Mouse (Mus musculus) embryonic facial prominence, embryonic 10.5 days (tissue): ENCODE measurements around the gene Ankmy2. TPM values are rescaled to one million over a fixed set of nuclear protein-coding genes. Genes with fewer than 3 reads are reported as not detected.

ENCODE experiments used
- DNase-seq: peaks from one replicate; pipeline ENCODE4 v3.0.0-alpha.2; 2017; ENCODE audit warnings: low spot score
- H3K27ac ChIP-seq: fragments of 300-500 bp; sonication (generic); replicated peaks from 2 replicates; pipeline ENCODE4 v1.5.1; 2016; ENCODE audit warnings: mild to moderate bottlenecking
- H3K27me3 ChIP-seq: fragments of 300-500 bp; sonication (generic); replicated peaks from 2 replicates; pipeline ENCODE4 v1.6.1; 2016; ENCODE audit warnings: low read depth, mild to moderate bottlenecking; ENCODE audit not compliant: poor library complexity, severe bottlenecking
- H3K36me3 ChIP-seq: fragments of 300-500 bp; sonication (generic); replicated peaks from 2 replicates; pipeline ENCODE4 v1.6.1; 2016; ENCODE audit warnings: mild to moderate bottlenecking, moderate library complexity
- H3K4me1 ChIP-seq: fragments of 300-500 bp; sonication (generic); 2 replicates; pipeline ENCODE4 v1.6.1; 2016
- H3K4me3 ChIP-seq: fragments of 300-500 bp; sonication (generic); 2 replicates; pipeline ENCODE4 v1.5.1; 2016; ENCODE audit warnings: mild to moderate bottlenecking, moderate library complexity
- H3K9me3 ChIP-seq: fragments of 300-500 bp; sonication (generic); 2 replicates; pipeline ENCODE4 v1.6.1; 2016; ENCODE audit warnings: mild to moderate bottlenecking
- WGBS: fragments of 180-500 bp; shearing (Covaris S2); methylation state at CpG from one replicate; pipeline ENCODE4 v1.1.7; 2016; 5-methylcytosine and 5-hydroxymethylcytosine counted together
- polyA plus RNA-seq: library from polyadenylated mRNA; unstranded; fragments of >200 nt; fragmentation: Nextera tagmentation; extraction: Ambion mirVana; gene quantifications from 2 replicates; pipeline ENCODE4 v1.2.1, GENCODE M21; 2016

The Ankmy2 gene
- 22.6 and 25.7 TPM in 2 replicates for polyA plus RNA-seq

GRCm38 (mm10) chr12:36156637-36157303, at the start of gene Ankmy2:
Gene Ankmy2, plus strand, starts transcription at chr12:36157114.
- H3K4me3 ChIP-seq: peak within 1 kb of the TSS; percentile 95
- peaks cover 32% of the 10 kb centered on the region for H3K4me1 ChIP-seq
- peaks cover 10% of the 10 kb centered on the region; the same call in 1 of the 2 replicates for H3K36me3 ChIP-seq
- H3K27me3 ChIP-seq: no peaks in the 10 kb centered on the region
- peak within 1 kb of the TSS; percentile 96 for H3K27ac ChIP-seq
- DNase-seq: peak; percentile 96
- no peaks in the 10 kb centered on the region for H3K9me3 ChIP-seq
- under 1% methylated on average over 42 of the region's 42 CpGs for WGBS

DNA sequence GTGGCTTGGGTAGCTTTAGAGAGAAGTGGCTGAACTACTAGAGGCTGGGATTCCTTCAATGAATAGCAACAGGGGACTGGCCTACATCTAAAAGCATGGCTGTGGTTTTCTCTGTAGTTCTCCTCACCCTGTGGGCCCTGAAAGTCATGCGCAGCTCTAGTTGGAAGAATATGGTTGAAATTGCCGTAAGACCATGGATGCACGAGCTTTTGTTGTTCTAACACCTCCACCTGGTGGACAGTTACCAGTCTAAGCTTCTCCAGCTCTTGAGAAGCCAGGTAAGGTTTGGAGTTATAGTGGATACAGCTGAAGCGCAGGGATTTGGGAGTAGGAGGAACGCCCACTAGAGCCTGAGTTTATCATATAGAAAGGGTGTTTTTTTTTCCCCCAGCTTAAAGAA, 48.5 kb upstream of the Ankmy2 start:
- peaks cover 85% of the 10 kb centered on the region for H3K36me3 ChIP-seq
- H3K27me3 ChIP-seq: no peaks in the 10 kb centered on the region
- DNase-seq: no peak
- no peak overlapping the region for H3K4me3 ChIP-seq
- peaks cover 3% of the 10 kb centered on the region; the same call in 1 of the 2 replicates for H3K4me1 ChIP-seq
- H3K27ac ChIP-seq: no peak overlapping the region
- H3K9me3 ChIP-seq: 0 out of 2 replicates have a peak, but pooled peaks cover 6% of the 10 kb centered on the region
- 98% methylated on average over 5 of the region's 5 CpGs for WGBS

DNA sequence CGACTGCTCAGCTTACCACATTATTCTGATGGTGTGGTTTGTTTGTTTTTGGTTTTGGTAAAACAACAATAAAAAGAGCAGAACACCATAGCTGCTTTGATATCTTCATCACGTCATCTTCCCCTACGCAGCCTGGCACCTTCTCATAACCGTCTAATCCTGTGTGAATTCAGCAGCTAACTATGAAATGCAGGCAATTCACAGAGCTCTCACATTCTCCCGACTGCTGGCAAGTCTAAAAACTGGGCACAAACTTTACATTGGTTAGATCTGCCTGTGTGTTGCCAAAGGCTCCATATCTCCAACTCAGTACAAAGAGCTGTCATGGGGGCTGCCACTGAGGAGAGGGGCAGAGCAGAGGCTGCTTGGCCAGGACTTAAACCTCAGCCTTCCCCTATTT, 46.5 kb upstream of the Ankmy2 start:
- H3K36me3 ChIP-seq: peaks cover 91% of the 10 kb centered on the region
- no peak overlapping the region for H3K27ac ChIP-seq
- no peak overlapping the region for H3K4me3 ChIP-seq
- 0 out of 2 replicates have a peak, but pooled peaks cover 6% of the 10 kb centered on the region for H3K9me3 ChIP-seq
- no peaks in the 10 kb centered on the region for H3K27me3 ChIP-seq
- DNase-seq: no peak
- H3K4me1 ChIP-seq: no peaks in the 10 kb centered on the region
- 93% methylated on average over 5 of the region's 5 CpGs for WGBS

DNA sequence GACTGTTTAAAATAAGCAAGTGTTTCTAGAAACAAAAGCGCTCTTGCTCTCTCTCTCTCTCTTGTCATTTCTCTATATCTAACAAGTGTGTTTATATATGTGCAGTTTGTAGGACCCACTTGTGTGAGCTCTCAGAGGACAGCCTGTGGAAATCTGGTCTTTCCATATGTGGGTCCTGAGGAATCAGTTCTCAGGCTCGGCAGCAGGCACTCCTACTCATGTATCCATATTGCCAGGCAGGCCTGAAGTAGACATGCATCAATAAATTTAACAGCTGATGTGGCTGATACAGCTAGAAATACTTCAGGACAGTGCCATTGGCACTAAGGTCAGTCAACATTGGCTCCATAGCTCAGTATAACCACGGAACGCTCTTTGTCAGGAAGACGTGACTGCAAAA, 45.8 kb upstream of the Ankmy2 start:
- H3K4me3 ChIP-seq: no peak overlapping the region
- H3K9me3 ChIP-seq: 0 out of 2 replicates have a peak, but pooled peaks cover 6% of the 10 kb centered on the region
- H3K36me3 ChIP-seq: peaks cover 95% of the 10 kb centered on the region
- 93% methylated on average over 5 of the region's 5 CpGs for WGBS
- no peaks in the 10 kb centered on the region for H3K4me1 ChIP-seq
- no peak overlapping the region for H3K27ac ChIP-seq
- DNase-seq: no peak
- no peaks in the 10 kb centered on the region for H3K27me3 ChIP-seq

DNA sequence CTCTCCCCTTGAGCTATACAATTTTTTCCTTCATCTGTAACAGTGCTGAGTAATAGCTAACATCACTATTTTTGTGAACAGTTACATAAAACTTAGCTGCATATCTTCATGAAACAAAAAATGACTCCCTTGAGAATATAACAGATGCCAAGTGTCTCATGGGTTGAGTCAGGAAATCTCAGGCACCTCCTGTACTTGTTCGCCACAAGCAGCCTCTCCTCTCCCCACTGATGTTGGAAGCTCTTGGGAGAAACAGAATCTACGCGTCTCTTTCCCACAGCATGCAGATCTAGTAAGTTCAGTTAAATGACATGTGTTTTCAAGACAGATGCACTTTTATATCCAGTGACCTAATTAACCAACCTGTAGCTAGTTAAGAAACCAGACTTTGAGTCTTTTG, 44.8 kb upstream of the Ankmy2 start:
- H3K27ac ChIP-seq: no peak overlapping the region
- no peak overlapping the region for H3K4me3 ChIP-seq
- H3K27me3 ChIP-seq: no peaks in the 10 kb centered on the region
- 0 out of 2 replicates have a peak, but pooled peaks cover 4% of the 10 kb centered on the region for H3K9me3 ChIP-seq
- no peak for DNase-seq
- H3K36me3 ChIP-seq: peaks cover 98% of the 10 kb centered on the region
- no peaks in the 10 kb centered on the region for H3K4me1 ChIP-seq
- 93% methylated on average over 3 of the region's 3 CpGs for WGBS

GRCm38 (mm10) chr12:36117161-36117560, 39.8 kb upstream of the Ankmy2 start:
- WGBS: 95% methylated on average over 6 of the region's 6 CpGs
- H3K27ac ChIP-seq: no peak overlapping the region
- H3K36me3 ChIP-seq: peaks cover 98% of the 10 kb centered on the region
- no peaks in the 10 kb centered on the region for H3K27me3 ChIP-seq
- H3K4me3 ChIP-seq: no peak overlapping the region
- DNase-seq: no peak
- H3K4me1 ChIP-seq: no peaks in the 10 kb centered on the region
- H3K9me3 ChIP-seq: no peaks in the 10 kb centered on the region

DNA sequence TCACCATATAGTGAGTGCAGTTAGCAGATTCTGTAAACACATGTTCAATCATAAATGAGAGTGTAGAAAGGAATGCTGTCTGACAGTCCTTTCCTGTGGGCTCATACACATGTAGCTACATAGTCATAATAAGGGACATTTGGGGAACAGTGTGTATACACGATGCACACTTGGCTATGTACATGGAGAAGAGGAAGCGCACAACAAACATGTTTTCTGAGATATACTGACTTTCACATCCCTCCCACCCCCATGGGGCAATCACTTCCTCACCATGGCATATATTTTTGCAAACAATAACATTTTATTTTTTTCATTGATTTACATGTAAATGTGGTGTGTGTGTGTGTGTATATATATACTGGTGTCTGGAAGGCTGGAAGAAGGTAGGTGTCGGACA, 37.7 kb upstream of the Ankmy2 start:
- H3K4me3 ChIP-seq: no peak overlapping the region
- H3K36me3 ChIP-seq: peaks cover 98% of the 10 kb centered on the region
- no peak for DNase-seq
- no peaks in the 10 kb centered on the region for H3K4me1 ChIP-seq
- no peaks in the 10 kb centered on the region for H3K27me3 ChIP-seq
- WGBS: 97% methylated on average over 3 of the region's 3 CpGs
- H3K9me3 ChIP-seq: no peaks in the 10 kb centered on the region
- H3K27ac ChIP-seq: no peak overlapping the region

GRCm38 (mm10) chr12:36126049-36126448, 30.9 kb upstream of the Ankmy2 start:
- Histone ChIP-seq H3K4me1 (no peaks in the 10 kb centered on the region), H3K27me3 (no peaks in the 10 kb centered on the region), H3K27ac (no peak overlapping the region), H3K36me3 (peaks cover 89% of the 10 kb centered on the region), H3K9me3 (no peaks in the 10 kb centered on the region), H3K4me3 (no peak overlapping the region)
- WGBS: 96% methylated on average over 5 of the region's 5 CpGs
- DNase-seq: no peak

DNA sequence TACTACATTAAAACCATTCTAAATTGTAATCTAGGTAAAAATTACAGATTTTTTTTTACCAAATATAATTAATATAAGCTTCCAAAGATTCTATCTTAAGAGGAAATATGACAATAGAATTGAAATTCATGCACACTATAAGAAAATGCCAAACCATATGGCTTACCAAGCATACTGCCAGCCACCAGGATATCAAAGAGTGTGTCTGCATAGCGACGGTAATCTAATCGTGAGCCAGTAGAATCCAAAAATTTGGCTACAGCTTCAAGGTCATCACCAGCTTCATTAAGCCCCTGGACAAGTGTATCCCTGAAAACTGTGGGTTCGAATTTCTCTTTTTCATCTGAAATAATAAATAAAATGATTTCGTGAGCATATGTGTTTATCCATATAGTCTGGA, 27.1 kb upstream of the Ankmy2 start:
- H3K36me3 ChIP-seq: peaks cover 87% of the 10 kb centered on the region
- H3K27ac ChIP-seq: no peak overlapping the region
- DNase-seq: no peak
- peaks cover 4% of the 10 kb centered on the region; the same call in 1 of the 2 replicates for H3K4me1 ChIP-seq
- no peaks in the 10 kb centered on the region for H3K9me3 ChIP-seq
- no peaks in the 10 kb centered on the region for H3K27me3 ChIP-seq
- 95% methylated on average over 5 of the region's 5 CpGs for WGBS
- no peak overlapping the region for H3K4me3 ChIP-seq

GRCm38 (mm10) chr12:36132254-36132653, 24.7 kb upstream of the Ankmy2 start:
- Histone ChIP-seq H3K27me3 (no peaks in the 10 kb centered on the region), H3K4me1 (peaks cover 4% of the 10 kb centered on the region; the same call in 1 of the 2 replicates), H3K4me3 (no peak overlapping the region), H3K36me3 (peaks cover 89% of the 10 kb centered on the region), H3K9me3 (no peaks in the 10 kb centered on the region), H3K27ac (no peak overlapping the region)
- 96% methylated on average over 2 of the region's 2 CpGs for WGBS
- DNase-seq: no peak

DNA sequence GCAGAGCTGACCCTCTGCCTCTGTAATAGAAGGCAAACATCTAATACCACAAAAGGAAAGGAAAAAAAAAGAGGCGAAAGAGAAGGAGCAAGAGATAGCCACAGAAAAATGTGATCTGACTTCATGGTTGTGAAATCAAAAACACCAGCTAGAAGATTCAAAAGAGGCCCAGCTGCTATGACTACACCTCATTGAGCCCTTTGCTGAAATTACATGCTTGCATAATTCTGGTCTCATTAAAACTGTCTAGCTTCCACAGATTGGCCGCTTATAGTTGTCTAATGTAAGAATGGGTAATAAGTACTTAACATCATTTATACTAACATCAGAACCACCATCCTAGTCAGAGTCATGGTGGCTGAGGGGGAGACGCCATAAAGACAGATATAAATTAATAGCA, 24.2 kb upstream of the Ankmy2 start:
- peaks cover 93% of the 10 kb centered on the region for H3K36me3 ChIP-seq
- no peak overlapping the region for H3K4me3 ChIP-seq
- H3K27ac ChIP-seq: no peak overlapping the region
- no peaks in the 10 kb centered on the region for H3K9me3 ChIP-seq
- peaks cover 4% of the 10 kb centered on the region; the same call in 1 of the 2 replicates for H3K4me1 ChIP-seq
- no peaks in the 10 kb centered on the region for H3K27me3 ChIP-seq
- WGBS: 94% methylated on average over 3 of the region's 3 CpGs
- no peak for DNase-seq

DNA sequence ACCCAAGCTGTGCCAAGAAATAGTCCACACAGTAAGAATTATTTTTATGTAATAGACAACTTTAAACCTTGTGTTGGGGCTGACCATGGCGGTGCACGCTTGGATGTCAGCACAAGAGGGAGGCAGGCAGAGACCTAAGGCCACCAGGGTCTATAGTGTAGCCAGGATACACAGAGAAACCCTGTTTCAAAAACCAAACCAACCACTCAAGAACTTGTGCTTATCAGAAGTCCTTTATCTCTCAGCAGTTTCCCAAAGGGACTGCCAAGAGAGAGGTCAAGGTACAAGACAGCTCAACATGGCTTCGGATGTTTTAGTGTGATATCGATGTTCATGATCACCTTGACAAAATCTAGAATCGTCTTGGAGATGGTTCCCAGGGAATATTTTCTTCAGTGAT, 23.4 kb upstream of the Ankmy2 start:
- H3K27ac ChIP-seq: no peak overlapping the region
- no peaks in the 10 kb centered on the region for H3K27me3 ChIP-seq
- H3K36me3 ChIP-seq: peaks cover 91% of the 10 kb centered on the region
- peaks cover 4% of the 10 kb centered on the region; the same call in 1 of the 2 replicates for H3K4me1 ChIP-seq
- WGBS: 94% methylated on average over 5 of the region's 5 CpGs
- no peaks in the 10 kb centered on the region for H3K9me3 ChIP-seq
- no peak for DNase-seq
- H3K4me3 ChIP-seq: no peak overlapping the region

DNA sequence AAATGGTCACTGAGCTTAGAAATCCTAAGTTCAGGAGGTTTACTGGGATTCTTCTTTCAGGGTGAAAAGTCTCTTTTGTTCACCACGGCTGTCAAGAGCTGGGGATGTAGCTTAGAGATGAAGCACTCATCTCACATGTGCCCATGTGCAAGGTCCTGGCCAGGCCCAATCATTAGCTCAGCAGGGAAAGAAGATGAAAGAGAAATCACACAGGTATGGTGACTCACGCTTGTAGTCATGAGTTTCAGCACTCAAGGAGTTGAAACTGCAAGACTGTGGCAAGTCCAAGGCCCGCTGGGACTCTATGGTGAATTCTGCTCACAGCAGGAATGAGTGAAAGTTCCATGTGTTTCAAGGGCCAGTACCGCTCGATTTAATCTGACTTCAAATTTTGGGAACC, 22.8 kb upstream of the Ankmy2 start:
- no peak overlapping the region for H3K27ac ChIP-seq
- H3K4me1 ChIP-seq: peaks cover 4% of the 10 kb centered on the region; the same call in 1 of the 2 replicates

More for the DNA sequence above, 22.8 kb upstream of the Ankmy2 start:
- 93% methylated on average over 5 of the region's 5 CpGs for WGBS
- no peaks in the 10 kb centered on the region for H3K27me3 ChIP-seq
- peaks cover 91% of the 10 kb centered on the region for H3K36me3 ChIP-seq
- H3K4me3 ChIP-seq: no peak overlapping the region
- H3K9me3 ChIP-seq: no peaks in the 10 kb centered on the region
- DNase-seq: no peak
